Mouse (Mus musculus) neural tube, embryonic 13.5 days (tissue): Measurements from ENCODE around the gene Nfil3. TPM values are rescaled to one million over a fixed set of nuclear protein-coding genes. Genes with fewer than 3 reads are reported as not detected.

Experiments used
- ATAC-seq: fragments of 200-750 bp; cut with Nextera tagmentation; 2 replicates; pipeline ENCODE4 v1.8.0; 2017; ENCODE audit warnings: low read depth, mild to moderate bottlenecking, moderate TSS enrichment, moderate library complexity
- H3K27ac ChIP-seq: fragments of 300-500 bp; sonication (generic); replicated peaks from 2 replicates; pipeline ENCODE4 v1.5.1; 2015; ENCODE audit warnings: moderate library complexity, mild to moderate bottlenecking, inconsistent platforms
- H3K27me3 ChIP-seq: fragments of 300-500 bp; sonication (generic); 2 replicates; pipeline ENCODE4 v1.6.1; 2015; ENCODE audit warnings: mild to moderate bottlenecking, inconsistent platforms
- H3K36me3 ChIP-seq: fragments of 300-500 bp; sonication (generic); 2 replicates; pipeline ENCODE4 v1.6.1; 2015; ENCODE audit warnings: mild to moderate bottlenecking, inconsistent platforms
- H3K4me1 ChIP-seq: fragments of 300-500 bp; sonication (generic); replicated peaks from 2 replicates; pipeline ENCODE4 v1.6.1; 2015; ENCODE audit warnings: inconsistent platforms
- H3K4me2 ChIP-seq: fragments of 300-500 bp; sonication (generic); 2 replicates; pipeline ENCODE4 v1.6.1; 2015; ENCODE audit warnings: inconsistent platforms, mild to moderate bottlenecking, moderate library complexity
- H3K4me3 ChIP-seq: fragments of 300-500 bp; sonication (generic); 2 replicates; pipeline ENCODE4 v1.5.1; 2015; ENCODE audit warnings: mild to moderate bottlenecking, inconsistent platforms
- H3K9ac ChIP-seq: fragments of 300-500 bp; sonication (generic); 2 replicates; pipeline ENCODE4 v1.6.1; 2015; ENCODE audit warnings: moderate library complexity, mild to moderate bottlenecking, inconsistent platforms
- H3K9me3 ChIP-seq: fragments of 300-500 bp; sonication (generic); 2 replicates; pipeline ENCODE4 v1.6.1; 2016; ENCODE audit warnings: inconsistent platforms
- WGBS: fragments of 180-500 bp; shearing (Covaris S2); methylation state at CpG from one replicate; pipeline ENCODE4 v1.1.7; 2015; 5-methylcytosine and 5-hydroxymethylcytosine counted together
- polyA plus RNA-seq: library from polyadenylated mRNA; unstranded; fragments of >200 nt; fragmentation: Nextera tagmentation; extraction: Ambion mirVana; gene quantifications from 2 replicates; pipeline ENCODE4 v1.2.1, GENCODE M21; 2015

Nfil3 gene
- polyA plus RNA-seq, 1 experiment from 2014 or later: 53.6 TPM

GRCm38 (mm10) chr13:52924457-52924856, 56.4 kb downstream of the Nfil3 start:
- Histone ChIP-seq H3K4me2 (no peak overlapping the region), H3K27me3 (no peaks in the 10 kb centered on the region), H3K9me3 (no peaks in the 10 kb centered on the region), H3K4me3 (no peak overlapping the region), H3K9ac (no peak overlapping the region), H3K4me1 (peaks cover 27% of the 10 kb centered on the region), H3K27ac (no peak overlapping the region), H3K36me3 (no peaks in the 10 kb centered on the region)
- no peak for ATAC-seq
- 80% methylated on average over 5 of the region's 5 CpGs for WGBS

GRCm38 (mm10) chr13:52921966-52922365, 58.9 kb downstream of the Nfil3 start:
- Histone ChIP-seq H3K27me3 (no peaks in the 10 kb centered on the region), H3K27ac (no peak overlapping the region), H3K4me1 (peaks cover 7% of the 10 kb centered on the region), H3K4me2 (no peak overlapping the region), H3K36me3 (no peaks in the 10 kb centered on the region; the same call in 1 of the 2 replicates), H3K9ac (no peak overlapping the region), H3K4me3 (no peak overlapping the region), H3K9me3 (no peaks in the 10 kb centered on the region)
- WGBS: 94% methylated on average over 8 of the region's 8 CpGs
- no peak for ATAC-seq

- no peaks in the 10 kb centered on the region for H3K9me3 ChIP-seq
- peaks cover 11% of the 10 kb centered on the region for H3K4me1 ChIP-seq
- no peak overlapping the region for H3K27ac ChIP-seq
- no peaks in the 10 kb centered on the region for H3K27me3 ChIP-seq
- no peaks in the 10 kb centered on the region; the same call in 1 of the 2 replicates for H3K36me3 ChIP-seq
- 80% methylated on average over 7 of the region's 7 CpGs for WGBS
- no peak overlapping the region for H3K4me2 ChIP-seq
- ATAC-seq: no peak
- H3K4me3 ChIP-seq: no peak overlapping the region
- H3K9ac ChIP-seq: no peak overlapping the region
These were observed 59.6 kb downstream of the Nfil3 start for GRCm38 (mm10) chr13:52921065-52921825.

GRCm38 (mm10) chr13:52919790-52920352, 61.0 kb downstream of the Nfil3 start:
- Histone ChIP-seq H3K4me2 (no peak overlapping the region), H3K4me1 (peaks cover 24% of the 10 kb centered on the region), H3K9me3 (no peaks in the 10 kb centered on the region), H3K36me3 (no peaks in the 10 kb centered on the region; the same call in 1 of the 2 replicates), H3K27ac (no peak overlapping the region), H3K4me3 (no peak overlapping the region), H3K9ac (no peak overlapping the region), H3K27me3 (no peaks in the 10 kb centered on the region)
- no peak for ATAC-seq
- WGBS: 81% methylated on average over 10 of the region's 10 CpGs

GRCm38 (mm10) chr13:52918333-52918732, 62.5 kb downstream of the Nfil3 start:
- Histone ChIP-seq H3K9me3 (no peaks in the 10 kb centered on the region), H3K4me2 (no peak overlapping the region), H3K27me3 (no peaks in the 10 kb centered on the region), H3K9ac (no peak overlapping the region), H3K4me3 (no peak overlapping the region), H3K4me1 (peaks cover 35% of the 10 kb centered on the region), H3K36me3 (no peaks in the 10 kb centered on the region; the same call in 1 of the 2 replicates), H3K27ac (no peak overlapping the region)
- ATAC-seq: no peak
- WGBS: 84% methylated on average over 5 of the region's 5 CpGs

Other genes with a start within 250 kb of the Nfil3 start
- 67.3 and 68.3 TPM in 2 replicates for gene Auh, start 51.4 kb downstream of the Nfil3 start, polyA plus RNA-seq